Mouse (Mus musculus) neural tube, embryonic 11.5 days (tissue): ENCODE data around the gene Ccnd1. TPM values are rescaled to one million over a fixed set of nuclear protein-coding genes. Genes with fewer than 3 reads are reported as not detected.

Source experiments
- ATAC-seq: fragments of 200-750 bp; cut with Nextera tagmentation; 2 replicates; pipeline ENCODE4 v1.8.0; 2017; ENCODE audit warnings: moderate number of reproducible peaks, mild to moderate bottlenecking, moderate TSS enrichment, moderate library complexity; ENCODE audit not compliant: insufficient read depth, low FRiP score, low TSS enrichment
- DNase-seq: peaks from one replicate; pipeline ENCODE4 v3.0.0-alpha.2; 2015; ENCODE audit warnings: low spot score
- H3K27ac ChIP-seq: fragments of 300-500 bp; sonication (generic); 2 replicates; pipeline ENCODE4 v1.5.1; 2014; ENCODE audit warnings: low read depth, mild to moderate bottlenecking, low read length
- H3K27me3 ChIP-seq: fragments of 300-500 bp; sonication (generic); 2 replicates; pipeline ENCODE4 v1.6.1; 2014; ENCODE audit warnings: mild to moderate bottlenecking, low read length, mixed read lengths; ENCODE audit not compliant: control insufficient read depth, insufficient read depth
- H3K36me3 ChIP-seq: fragments of 300-500 bp; sonication (generic); 2 replicates; pipeline ENCODE4 v1.6.1; 2014; ENCODE audit warnings: mild to moderate bottlenecking, low read length, moderate library complexity, mixed read lengths; ENCODE audit not compliant: control insufficient read depth, insufficient read depth
- H3K4me1 ChIP-seq: fragments of 300-500 bp; sonication (generic); 2 replicates; pipeline ENCODE4 v1.6.1; 2014; ENCODE audit warnings: low read length, mixed read lengths; ENCODE audit not compliant: control insufficient read depth, insufficient read depth
- H3K4me2 ChIP-seq: fragments of 300-500 bp; sonication (generic); 2 replicates; pipeline ENCODE4 v1.6.1; 2014; ENCODE audit warnings: low read depth, mild to moderate bottlenecking, moderate library complexity
- H3K4me3 ChIP-seq: fragments of 300-500 bp; sonication (generic); 2 replicates; pipeline ENCODE4 v1.5.1; 2014; ENCODE audit warnings: low read depth, low read length
- H3K9ac ChIP-seq: fragments of 300-500 bp; sonication (generic); 2 replicates; pipeline ENCODE4 v1.6.1; 2014; ENCODE audit warnings: mild to moderate bottlenecking, low read length
- H3K9me3 ChIP-seq: fragments of 300-500 bp; sonication (generic); 2 replicates; pipeline ENCODE4 v1.6.1; 2016; ENCODE audit warnings: low read length; ENCODE audit not compliant: control insufficient read depth
- WGBS: fragments of 180-500 bp; shearing (Covaris S2); extraction: QIAGEN DNeasy Blood & Tissue Kit; methylation state at CpG from one replicate; pipeline ENCODE4 v1.1.7; 2014; 5-methylcytosine and 5-hydroxymethylcytosine counted together
- polyA plus RNA-seq: library from polyadenylated mRNA; unstranded; fragments of >200 nt; fragmentation: Nextera tagmentation; extraction: Ambion mirVana; gene quantifications from 2 replicates; pipeline ENCODE4 v1.2.1, GENCODE M21; 2014

Gene Ccnd1
- polyA plus RNA-seq, 1 experiment from 2014 or later, result 201 TPM

GRCm38 (mm10) chr7:144942071-144942743 lies 2.5 kb upstream of the Ccnd1 start:
- WGBS, result under 1% methylated on average over 35 of the region's 35 CpGs
- H3K4me1 ChIP-seq, result peaks cover 34% of the 10 kb centered on the region
- peak overlapping the region; percentile 65; the same call in 1 of the 2 replicates for H3K27ac ChIP-seq
- peak overlapping the region; percentile 38 for H3K4me3 ChIP-seq
- peaks cover 4% of the 10 kb centered on the region; the same call in 1 of the 2 replicates for H3K27me3 ChIP-seq
- H3K9me3 ChIP-seq, result no peaks in the 10 kb centered on the region
- peaks cover under 1% of the 10 kb centered on the region for H3K36me3 ChIP-seq
- DNase-seq (peak; percentile 62), ATAC-seq (no peak)
- peak overlapping the region; percentile 86 for H3K4me2 ChIP-seq
- no peak overlapping the region; the same call in 1 of the 2 replicates for H3K9ac ChIP-seq

- Histone ChIP-seq H3K27me3 (peaks cover 4% of the 10 kb centered on the region; the same call in 1 of the 2 replicates), H3K4me2 (peak overlapping the region; percentile 86), H3K4me1 (peaks cover 38% of the 10 kb centered on the region), H3K36me3 (peaks cover 7% of the 10 kb centered on the region), H3K9ac (peak overlapping the region; percentile 23), H3K4me3 (peak overlapping the region; percentile 38), H3K9me3 (no peaks in the 10 kb centered on the region), H3K27ac (peak overlapping the region; percentile 65)
- under 1% methylated on average over 39 of the region's 39 CpGs for WGBS
- peak; percentile 91 for DNase-seq
- ATAC-seq, result peak; percentile 77
Measured at GRCm38 (mm10) chr7:144941242-144941831, 1.6 kb upstream of the Ccnd1 start.

DNA sequence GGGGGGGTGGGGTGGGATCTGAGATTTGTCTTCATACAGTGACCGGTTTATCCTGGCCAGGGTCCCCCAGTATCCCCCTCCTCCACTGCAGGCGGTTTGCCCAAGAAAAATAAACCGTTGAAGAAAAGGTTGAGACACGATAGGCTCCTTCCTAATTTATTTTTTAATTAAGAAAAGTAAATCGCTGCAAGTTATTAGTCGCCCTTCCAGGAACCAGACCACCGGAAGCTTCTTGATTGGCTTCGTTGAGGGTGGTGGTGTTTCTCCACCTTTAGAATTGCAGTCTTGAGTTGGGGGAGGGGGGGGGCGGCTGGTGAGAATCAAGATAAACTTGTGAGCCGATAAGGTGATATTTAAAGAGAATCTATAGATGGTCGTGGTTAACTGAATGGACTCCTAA lies 860 bp upstream of the Ccnd1 start:
- DNase-seq (no peak), ATAC-seq (no peak)
- peaks cover 4% of the 10 kb centered on the region; the same call in 1 of the 2 replicates for H3K27me3 ChIP-seq
- peak overlapping the region; percentile 72 for H3K27ac ChIP-seq
- H3K4me3 ChIP-seq, result peak overlapping the region; percentile 62
- peak overlapping the region; percentile 86 for H3K4me2 ChIP-seq
- peaks cover 41% of the 10 kb centered on the region for H3K4me1 ChIP-seq
- peak overlapping the region; percentile 41 for H3K9ac ChIP-seq
- no peaks in the 10 kb centered on the region for H3K9me3 ChIP-seq
- H3K36me3 ChIP-seq, result peaks cover 11% of the 10 kb centered on the region
- under 1% methylated on average over 11 of the region's 11 CpGs for WGBS

- ATAC-seq, result peak; percentile 35
- H3K4me2 ChIP-seq, result peak overlapping the region; percentile 86
- peaks cover 4% of the 10 kb centered on the region; the same call in 1 of the 2 replicates for H3K27me3 ChIP-seq
Measured at GRCm38 (mm10) chr7:144940003-144940571, 362 bp upstream of the Ccnd1 start.

GRCm38 (mm10) chr7:144938661-144939343 lies 923 bp downstream of the Ccnd1 start:
- ATAC-seq (no peak), DNase-seq (no peak)

More at GRCm38 (mm10) chr7:144940003-144940571, 362 bp upstream of the Ccnd1 start:
- Histone ChIP-seq H3K27ac (peak overlapping the region; percentile 72), H3K4me1 (peaks cover 41% of the 10 kb centered on the region), H3K36me3 (peaks cover 12% of the 10 kb centered on the region), H3K9me3 (no peaks in the 10 kb centered on the region), H3K4me3 (peak overlapping the region; percentile 62), H3K9ac (peak overlapping the region; percentile 41)
- DNase-seq, result peak; percentile 77
- under 1% methylated on average over 21 of the region's 22 CpGs for WGBS

DNA sequence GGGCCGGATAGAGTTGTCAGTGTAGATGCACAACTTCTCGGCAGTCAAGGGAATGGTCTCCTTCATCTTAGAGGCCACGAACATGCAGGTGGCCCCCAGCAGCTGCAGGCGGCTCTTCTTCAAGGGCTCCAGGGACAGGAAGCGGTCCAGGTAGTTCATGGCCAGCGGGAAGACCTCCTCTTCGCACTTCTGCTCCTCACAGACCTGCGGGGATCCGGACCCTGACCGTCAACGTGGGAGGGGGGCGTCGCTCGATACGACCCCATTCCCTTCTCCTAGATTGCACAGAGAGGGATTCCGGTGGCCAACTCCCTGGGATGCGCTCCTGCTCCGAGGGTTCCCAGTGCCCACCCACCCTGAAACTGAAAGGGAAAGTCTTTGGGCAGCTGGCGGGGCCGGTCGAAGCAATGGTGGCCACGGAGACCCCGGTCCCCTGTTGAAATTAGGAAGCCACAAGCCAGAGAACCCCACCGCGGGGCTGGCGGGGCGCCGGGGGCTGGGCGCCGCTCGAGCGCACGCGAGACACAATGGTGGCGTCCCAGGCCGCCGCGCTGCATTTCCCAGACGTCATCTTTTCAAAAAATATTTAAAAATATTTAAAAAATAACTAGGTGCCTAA lies 1.7 kb downstream of the Ccnd1 start:
- DNase-seq, result peak; percentile 42
- ATAC-seq, result no peak
- Histone ChIP-seq H3K27ac (peak overlapping the region; percentile 24; the same call in 1 of the 2 replicates), H3K9me3 (no peaks in the 10 kb centered on the region), H3K9ac (peak overlapping the region; percentile 83), H3K36me3 (peaks cover 22% of the 10 kb centered on the region), H3K27me3 (peaks cover 4% of the 10 kb centered on the region; the same call in 1 of the 2 replicates), H3K4me1 (peaks cover 39% of the 10 kb centered on the region), H3K4me2 (peak overlapping the region; percentile 86), H3K4me3 (peak overlapping the region; percentile 62)
- WGBS, result 2% methylated on average over 38 of the region's 39 CpGs

More at GRCm38 (mm10) chr7:144938661-144939343, 923 bp downstream of the Ccnd1 start:
- WGBS, result under 1% methylated on average over 32 of the region's 32 CpGs
- peaks cover 20% of the 10 kb centered on the region for H3K36me3 ChIP-seq
- H3K4me1 ChIP-seq, result peaks cover 41% of the 10 kb centered on the region
- H3K27ac ChIP-seq, result peak overlapping the region; percentile 85
- H3K4me2 ChIP-seq, result peak overlapping the region; percentile 86
- peaks cover 4% of the 10 kb centered on the region; the same call in 1 of the 2 replicates for H3K27me3 ChIP-seq
- H3K4me3 ChIP-seq, result peak overlapping the region; percentile 62
- no peaks in the 10 kb centered on the region for H3K9me3 ChIP-seq
- H3K9ac ChIP-seq, result peak overlapping the region; percentile 83

DNA sequence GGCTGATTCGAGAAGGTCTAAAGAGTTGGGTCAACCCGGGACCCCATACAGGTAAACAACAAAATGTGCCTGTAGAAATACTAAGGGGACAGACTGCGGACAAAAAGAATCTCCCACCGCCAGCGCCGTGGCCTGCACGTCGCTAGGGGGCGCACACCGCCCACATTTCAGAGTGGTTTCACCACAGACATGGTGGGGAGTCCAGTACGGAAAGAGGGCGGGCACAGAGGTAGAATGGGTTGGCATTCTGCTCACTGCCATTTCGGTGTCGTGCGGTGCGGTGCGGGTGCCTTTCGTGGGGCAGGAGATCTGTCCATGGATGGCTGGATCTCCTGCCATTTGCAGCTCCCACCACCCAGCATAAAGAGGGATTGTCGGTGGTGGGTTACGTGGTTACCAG lies 2.2 kb downstream of the Ccnd1 start:
- DNase-seq (peak; percentile 89), ATAC-seq (no peak)
- Histone ChIP-seq H3K4me2 (peak overlapping the region; percentile 86), H3K36me3 (peaks cover 22% of the 10 kb centered on the region), H3K4me3 (peak overlapping the region; percentile 62), H3K9ac (peak overlapping the region; percentile 83), H3K27me3 (peaks cover 2% of the 10 kb centered on the region; the same call in 1 of the 2 replicates), H3K9me3 (no peaks in the 10 kb centered on the region), H3K27ac (no peak overlapping the region), H3K4me1 (peaks cover 34% of the 10 kb centered on the region)
- WGBS, result 3% methylated on average over 20 of the region's 20 CpGs
